Mouse (Mus musculus): ENCODE data around the gene Pfdn4. TPM values are rescaled to one million over a fixed set of nuclear protein-coding genes. Genes with fewer than 3 reads are reported as not detected.
A peak's percentile ranks its signal among the peaks of the same experiment; 100 is the strongest.

Pfdn4 gene
- total RNA-seq, 2 experiments from 2014 or later = 30.5 to 31.7 TPM

DNA sequence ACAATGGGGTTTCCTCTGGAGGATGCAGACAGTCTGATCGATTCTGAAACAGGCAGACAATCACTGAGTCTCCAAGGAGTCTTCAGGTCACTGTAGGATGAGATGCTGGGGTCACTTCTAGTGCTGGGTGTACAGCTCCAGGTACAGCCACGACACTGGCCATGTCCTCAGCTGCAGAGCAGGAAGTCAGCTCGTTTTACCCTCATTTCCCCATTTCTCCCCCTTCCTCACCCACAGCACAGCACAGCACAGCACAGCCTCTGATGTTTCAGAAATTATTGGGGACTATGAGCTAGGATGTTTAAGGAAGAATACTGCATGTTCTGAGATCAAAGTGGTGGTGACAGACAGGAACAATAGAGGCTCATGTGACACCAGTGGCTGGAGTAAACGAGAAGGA lies 7.8 kb downstream of the Pfdn4 start:
- TF ChIP-seq CTCF (IDR thresholded peaks at IDR 0.05) = no peak
- intact Hi-C loops (cut with DNase I) = no loop called here
- no peak overlapping the region for H3K4me3 ChIP-seq
- no peak overlapping the region for H3K27ac ChIP-seq
- DNase-seq (ENCODE audit: extremely low spot score in 1 of 2, low spot score in 2 of 2) = no peak

DNA sequence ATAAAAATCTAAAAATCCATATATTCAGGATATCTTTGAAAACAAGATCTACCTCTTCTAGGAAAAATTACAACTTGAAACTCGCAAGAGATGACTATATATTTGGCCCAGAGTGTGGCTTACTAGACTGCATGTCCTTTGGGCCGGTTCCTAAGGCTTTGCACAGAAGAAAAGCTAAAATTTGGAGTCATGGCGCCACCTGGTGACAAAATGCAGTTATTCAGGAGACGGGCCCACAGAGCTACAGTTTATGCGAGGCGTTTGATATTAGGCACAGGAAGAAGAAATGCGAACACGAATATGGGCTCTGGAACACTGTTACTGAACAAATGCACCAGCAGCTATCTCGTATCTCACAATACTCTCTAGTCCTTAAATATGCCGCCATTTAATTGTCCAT lies 11.5 kb downstream of the Pfdn4 start:
- Histone ChIP-seq H3K4me3 (no peak overlapping the region), H3K27ac (no peak overlapping the region)
- intact Hi-C loops (cut with DNase I) = loop anchor here (1.0 to 5.0 kb wide), 4 partner anchors 56 to 391 kb away; no protein-coding TSS in a partner anchor
- TF ChIP-seq CTCF (IDR thresholded peaks at IDR 0.05) = peak; percentile 85
- DNase-seq (ENCODE audit: extremely low spot score in 1 of 2, low spot score in 2 of 2) = peak; percentile 81 to 85

GRCm38 (mm10) chr2:170508821-170509220 lies 12.6 kb downstream of the Pfdn4 start:
- Histone ChIP-seq H3K27ac (no peak overlapping the region), H3K4me3 (peak overlapping the region; percentile 23; the same call in 1 of the 2 replicates)
- TF ChIP-seq CTCF (IDR thresholded peaks at IDR 0.05) = peak; percentile 96
- intact Hi-C loops (cut with DNase I) = loop anchor here (1.0 to 5.0 kb wide), 2 partner anchors 107 to 154 kb away; no protein-coding TSS in a partner anchor
- DNase-seq (ENCODE audit: extremely low spot score in 1 of 2, low spot score in 2 of 2) = peak; percentile 90 to 94

GRCm38 (mm10) chr2:170511073-170511891 lies 15.1 kb downstream of the Pfdn4 start:
- TF ChIP-seq CTCF (IDR thresholded peaks at IDR 0.05) = peak; percentile 97
- peak overlapping the region; percentile 100 for H3K27ac ChIP-seq
- DNase-seq (ENCODE audit: extremely low spot score in 1 of 2, low spot score in 2 of 2) = peak; percentile 90 to 94
- peak overlapping the region; percentile 99 for H3K4me3 ChIP-seq
- intact Hi-C loops (cut with DNase I) = loop anchor here (10.0 kb wide), 1 partner anchor 1834 kb away; the partner anchor contains the start of gene Fam210b

DNA sequence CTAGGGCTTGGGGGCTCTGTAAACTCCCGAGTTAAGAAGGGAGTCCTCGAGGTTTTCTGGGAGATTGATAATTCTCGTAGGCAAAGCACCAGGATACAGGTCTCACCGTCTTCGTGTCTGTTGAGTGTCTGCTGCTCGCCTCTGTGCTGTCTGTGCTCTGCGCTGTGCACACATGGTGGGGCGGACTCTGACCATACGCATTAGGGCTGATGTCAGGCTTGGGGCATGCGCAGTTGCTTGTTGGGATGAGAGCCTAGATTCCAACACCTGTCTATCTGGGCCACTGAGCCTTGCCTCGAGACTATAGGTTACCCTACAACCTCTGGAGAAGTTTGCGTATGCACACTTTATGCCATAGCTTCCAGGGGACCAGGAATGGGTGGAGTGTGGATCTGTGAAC lies 17.5 kb downstream of the Pfdn4 start:
- no peak for DNase-seq (ENCODE audit: extremely low spot score in 1 of 2, low spot score in 2 of 2)
- no peak overlapping the region for H3K4me3 ChIP-seq
- H3K27ac ChIP-seq = no peak overlapping the region
- intact Hi-C loops (cut with DNase I) = loop anchor here (10.0 kb wide), 1 partner anchor 1831 kb away; the partner anchor contains the start of gene Fam210b
- no peak for TF ChIP-seq CTCF (IDR thresholded peaks at IDR 0.05)

DNA sequence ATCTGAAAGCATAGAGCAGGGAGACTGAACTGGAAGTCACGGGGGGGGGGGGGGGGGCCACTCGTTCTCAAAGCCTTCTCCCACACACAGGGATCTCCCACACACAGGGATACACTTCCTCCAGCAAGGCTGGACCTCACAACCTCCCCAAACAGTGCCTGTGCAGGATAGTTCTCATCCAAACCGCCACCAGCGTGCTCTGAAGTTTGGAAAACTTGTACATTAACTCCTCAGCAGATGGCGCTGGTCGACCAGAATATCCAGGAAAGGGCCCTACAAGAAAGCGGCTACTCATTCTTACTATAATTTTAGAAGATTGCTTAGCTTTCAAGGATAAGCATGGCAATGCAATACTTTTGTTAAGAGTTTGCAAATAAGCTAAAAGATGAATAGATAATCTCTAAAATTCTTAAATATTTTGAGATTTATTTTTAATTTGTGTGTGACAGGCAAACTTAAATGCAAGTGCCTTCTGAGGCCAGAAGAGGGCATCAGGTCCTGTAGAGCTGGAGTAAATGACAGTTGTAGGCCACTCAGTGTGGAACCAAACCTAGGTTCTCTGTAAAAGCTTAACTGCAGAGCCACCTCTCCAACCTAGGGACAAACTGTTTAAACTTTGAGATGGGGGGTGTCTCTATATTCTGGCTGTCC lies 24.2 kb downstream of the Pfdn4 start:
- TF ChIP-seq CTCF (IDR thresholded peaks at IDR 0.05) = peak; percentile 66
- no peak overlapping the region for H3K27ac ChIP-seq
- intact Hi-C loops (cut with DNase I) = loop anchor here (1.0 to 2.0 kb wide), 3 partner anchors 76 to 1696 kb away; no protein-coding TSS in a partner anchor
- H3K4me3 ChIP-seq = no peak overlapping the region
- peak; percentile 40 to 51 for DNase-seq (ENCODE audit: extremely low spot score in 1 of 2, low spot score in 2 of 2)

- Histone ChIP-seq H3K4me3 (no peak overlapping the region), H3K27ac (no peak overlapping the region)
- intact Hi-C loops (cut with DNase I) = no loop called here
- DNase-seq (ENCODE audit: extremely low spot score in 1 of 2, low spot score in 2 of 2) = no peak
- no peak for TF ChIP-seq CTCF (IDR thresholded peaks at IDR 0.05)
These were observed 30.3 kb downstream of the Pfdn4 start for GRCm38 (mm10) chr2:170526513-170526912.

DNA sequence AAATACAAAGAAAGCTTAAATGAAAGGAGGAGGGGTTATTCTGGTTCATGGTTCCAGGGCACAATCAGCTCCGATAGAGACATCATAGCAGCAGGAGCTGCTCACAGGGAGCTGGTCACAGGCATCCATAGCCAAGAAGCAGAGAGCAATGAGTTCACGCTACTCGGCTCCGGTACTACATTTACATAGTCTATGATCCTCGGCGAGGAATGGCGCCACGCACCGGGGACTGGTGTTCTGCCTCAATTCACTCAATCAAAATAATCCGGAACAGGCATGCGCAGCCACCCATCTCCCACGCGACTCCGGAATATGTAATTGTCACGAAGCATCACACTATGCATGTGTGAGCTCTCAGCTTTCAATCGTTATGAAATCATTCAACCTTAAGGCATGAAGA lies 31.8 kb downstream of the Pfdn4 start:
- no peak for DNase-seq (ENCODE audit: extremely low spot score in 1 of 2, low spot score in 2 of 2)
- H3K27ac ChIP-seq = no peak overlapping the region
- intact Hi-C loops (cut with DNase I) = no loop called here
- no peak for TF ChIP-seq CTCF (IDR thresholded peaks at IDR 0.05)
- no peak overlapping the region for H3K4me3 ChIP-seq

DNA sequence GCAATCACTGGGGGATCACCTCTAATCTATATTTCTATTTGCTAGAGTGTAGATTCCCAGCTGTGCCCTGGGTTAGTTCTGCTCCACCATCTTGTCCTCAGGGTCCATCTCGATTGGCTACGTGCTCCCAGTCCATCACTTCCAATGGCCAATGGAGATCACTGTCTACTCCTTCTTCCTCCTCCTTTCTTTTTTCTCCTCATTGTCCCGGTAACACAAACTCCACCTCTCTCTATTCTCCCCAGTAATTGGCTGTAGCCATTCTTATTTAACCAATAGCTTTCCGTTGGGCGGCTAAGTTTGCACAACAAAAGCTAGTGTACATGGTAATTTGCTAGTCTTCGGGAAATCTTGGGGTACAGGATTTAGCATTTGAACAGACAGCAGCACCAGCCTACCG lies 33.5 kb downstream of the Pfdn4 start:
- DNase-seq (ENCODE audit: extremely low spot score in 1 of 2, low spot score in 2 of 2) = no peak
- Histone ChIP-seq H3K27ac (no peak overlapping the region), H3K4me3 (no peak overlapping the region)
- no peak for TF ChIP-seq CTCF (IDR thresholded peaks at IDR 0.05)
- intact Hi-C loops (cut with DNase I) = no loop called here

GRCm38 (mm10) chr2:170530256-170530655 lies 34.0 kb downstream of the Pfdn4 start:
- TF ChIP-seq CTCF (IDR thresholded peaks at IDR 0.05) = no peak
- no peak overlapping the region for H3K4me3 ChIP-seq
- DNase-seq (ENCODE audit: extremely low spot score in 1 of 2, low spot score in 2 of 2) = no peak
- intact Hi-C loops (cut with DNase I) = no loop called here
- H3K27ac ChIP-seq = no peak overlapping the region

DNA sequence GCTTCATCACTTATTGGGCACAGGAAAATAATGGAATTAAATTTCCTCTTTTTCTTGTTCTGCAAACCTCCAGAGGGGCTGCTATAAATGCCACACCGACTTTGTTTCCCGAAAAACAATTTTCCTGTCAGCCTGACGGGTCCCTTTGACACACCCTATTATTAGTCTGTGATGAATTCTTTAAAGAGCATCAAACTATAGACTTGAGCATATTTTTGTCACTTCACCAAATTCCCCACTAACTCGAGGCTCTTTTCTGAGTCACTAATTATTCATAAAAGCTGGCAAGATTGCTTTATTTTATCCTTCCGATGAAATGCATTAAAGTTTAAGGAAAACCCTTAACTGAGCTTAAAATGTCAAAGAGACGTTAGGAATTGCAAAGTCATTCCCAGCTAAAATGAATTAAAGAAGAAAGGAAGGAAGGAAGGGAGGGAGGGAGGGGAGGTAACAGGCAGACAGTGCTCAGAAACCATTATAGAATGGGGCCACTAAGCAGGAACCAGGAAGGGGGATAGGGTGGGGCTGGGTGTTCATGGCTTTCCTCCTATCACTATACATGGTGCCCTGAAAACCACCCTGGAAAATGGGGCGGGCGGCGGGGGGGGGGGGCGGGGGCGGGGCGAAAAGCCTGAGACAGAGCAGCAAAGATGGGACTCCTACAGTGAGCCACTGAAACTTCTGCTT lies 38.0 kb downstream of the Pfdn4 start:
- no peak for DNase-seq (ENCODE audit: extremely low spot score in 1 of 2, low spot score in 2 of 2)
- H3K4me3 ChIP-seq = no peak overlapping the region
- H3K27ac ChIP-seq = no peak overlapping the region
- no peak for TF ChIP-seq CTCF (IDR thresholded peaks at IDR 0.05)
- intact Hi-C loops (cut with DNase I) = no loop called here

- Histone ChIP-seq H3K27ac (no peak overlapping the region), H3K4me3 (no peak overlapping the region)
- no peak for TF ChIP-seq CTCF (IDR thresholded peaks at IDR 0.05)
- DNase-seq (ENCODE audit: extremely low spot score in 1 of 2, low spot score in 2 of 2) = no peak
- intact Hi-C loops (cut with DNase I) = loop anchor here (5.0 kb wide), 1 partner anchor 198 kb away; the partner anchor contains the start of gene Dok5
These were observed 38.6 kb downstream of the Pfdn4 start for GRCm38 (mm10) chr2:170534803-170535174.

All from left cerebral cortex, adult 2 months (tissue).